Mouse (Mus musculus): Measurements from ENCODE around the gene Cmtm4.

GRCm38 (mm10) chr8:104353186-104353585 is 42.4 kb downstream of the Cmtm4 start:
- no peak for TF ChIP-seq CTCF (IDR thresholded peaks at IDR 0.05; ENCODE audit: extremely low read depth, insufficient read length, insufficient replicate concordance, low read depth, low read length)
- TF ChIP-seq POLR2A (IDR thresholded peaks at IDR 0.05; ENCODE audit: low read depth, low read length), result no peak
